Mouse (Mus musculus): Measurements from ENCODE around the gene Timmdc1. TPM values are rescaled to one million over a fixed set of nuclear protein-coding genes. Genes with fewer than 3 reads are reported as not detected.

Timmdc1 gene
- total RNA-seq (2014; rRNA removed; ENCODE audit: low replicate concordance) (46.2 and 90.1 TPM in 2 replicates), polyA plus RNA-seq (2015; fragmentation: Nextera tagmentation; extraction: Ambion mirVana) (47.4 and 51.0 TPM in 2 replicates)

GRCm38 (mm10) chr16:38522129-38523084 is at the start of gene Timmdc1:
TSS of gene Timmdc1 (minus strand) at chr16:38522663.
- Histone ChIP-seq H3K4me2 (ENCODE audit: low read depth, low read length) (peak within 1 kb of the TSS; percentile 63), H3K4me1 (ENCODE audit: control insufficient read depth, insufficient read depth) (peaks cover 5% of the 10 kb centered on the region; the same call in 1 of the 2 replicates), H3K9me3 (replicated peaks; ENCODE audit: control insufficient read depth, low read length) (no peaks in the 10 kb centered on the region), H3K4me3 (ENCODE audit: low read depth, low read length) (peak within 1 kb of the TSS; percentile 77), H3K36me3 (replicated peaks; ENCODE audit: control insufficient read depth, insufficient read depth, low read length) (peaks cover 38% of the 10 kb centered on the region), H3K9ac (replicated peaks; ENCODE audit: low read depth, low read length) (peak within 1 kb of the TSS; percentile 87), H3K27me3 (ENCODE audit: control insufficient read depth, insufficient read depth, low read length) (no peaks in the 10 kb centered on the region), H3K27ac (ENCODE audit: low read depth) (peak within 1 kb of the TSS; percentile 92)
- under 1% methylated on average over 73 of the region's 73 CpGs for WGBS
- TF ChIP-seq CTCF (IDR thresholded peaks at IDR 0.05; ENCODE audit: low read depth) (no peak), EP300 (IDR thresholded peaks at IDR 0.05; ENCODE audit: low read depth) (peak; percentile 79)
- DNase-seq (ENCODE audit: low spot score), result peak; percentile 96
- peak; percentile 98 for ATAC-seq (ENCODE audit: insufficient read depth, low read depth)

- H3K27me3 ChIP-seq (ENCODE audit: control insufficient read depth, insufficient read depth, low read length), result no peaks in the 10 kb centered on the region
- WGBS, result 89% methylated on average over 3 of the region's 3 CpGs
- no peaks in the 10 kb centered on the region for H3K4me1 ChIP-seq (ENCODE audit: control insufficient read depth, insufficient read depth)
- no peaks in the 10 kb centered on the region for H3K9me3 ChIP-seq (replicated peaks; ENCODE audit: control insufficient read depth, low read length)
- H3K27ac ChIP-seq (ENCODE audit: low read depth), result no peak overlapping the region
- no peak overlapping the region for H3K4me2 ChIP-seq (ENCODE audit: low read depth, low read length)
- ATAC-seq (ENCODE audit: insufficient read depth, low read depth) (no peak), DNase-seq (ENCODE audit: low spot score) (no peak)
- H3K9ac ChIP-seq (replicated peaks; ENCODE audit: low read depth, low read length), result no peak overlapping the region
- no peak for TF ChIP-seq EP300 (IDR thresholded peaks at IDR 0.05; ENCODE audit: low read depth)
- H3K36me3 ChIP-seq (replicated peaks; ENCODE audit: control insufficient read depth, insufficient read depth, low read length), result peaks cover 56% of the 10 kb centered on the region
- H3K4me3 ChIP-seq (ENCODE audit: low read depth, low read length), result no peak overlapping the region
These were observed 49.0 kb upstream of the Timmdc1 start for GRCm38 (mm10) chr16:38571481-38571880.

- ATAC-seq (ENCODE audit: insufficient read depth, low read depth) (no peak), DNase-seq (ENCODE audit: low spot score) (no peak)
- 94% methylated on average over 5 of the region's 5 CpGs for WGBS
- no peaks in the 10 kb centered on the region for H3K9me3 ChIP-seq (replicated peaks; ENCODE audit: control insufficient read depth, low read length)
- no peak overlapping the region for H3K4me2 ChIP-seq (ENCODE audit: low read depth, low read length)
- H3K36me3 ChIP-seq (replicated peaks; ENCODE audit: control insufficient read depth, insufficient read depth, low read length), result peaks cover 47% of the 10 kb centered on the region
- peaks cover 5% of the 10 kb centered on the region for H3K4me1 ChIP-seq (ENCODE audit: control insufficient read depth, insufficient read depth)
- H3K4me3 ChIP-seq (ENCODE audit: low read depth, low read length), result no peak overlapping the region
- no peak overlapping the region for H3K27ac ChIP-seq (ENCODE audit: low read depth)
- H3K27me3 ChIP-seq (ENCODE audit: control insufficient read depth, insufficient read depth, low read length), result no peaks in the 10 kb centered on the region
- no peak overlapping the region for H3K9ac ChIP-seq (replicated peaks; ENCODE audit: low read depth, low read length)
- TF ChIP-seq CTCF (IDR thresholded peaks at IDR 0.05; ENCODE audit: low read depth), result no peak
- TF ChIP-seq EP300 (IDR thresholded peaks at IDR 0.05; ENCODE audit: low read depth), result no peak
These were observed 45.7 kb upstream of the Timmdc1 start for GRCm38 (mm10) chr16:38568192-38568591.

GRCm38 (mm10) chr16:38563516-38563915 is 41.1 kb upstream of the Timmdc1 start:
- ATAC-seq (ENCODE audit: insufficient read depth, low read depth), result no peak
- peak overlapping the region; percentile 65 for H3K4me2 ChIP-seq (ENCODE audit: low read depth, low read length)

GRCm38 (mm10) chr16:38562968-38563327 is 40.5 kb upstream of the Timmdc1 start:
- Histone ChIP-seq H3K9me3 (replicated peaks; ENCODE audit: control insufficient read depth, low read length) (no peaks in the 10 kb centered on the region), H3K4me2 (ENCODE audit: low read depth, low read length) (peak overlapping the region; percentile 65), H3K27ac (ENCODE audit: low read depth) (peak overlapping the region; percentile 80), H3K4me1 (ENCODE audit: control insufficient read depth, insufficient read depth) (peaks cover 5% of the 10 kb centered on the region), H3K9ac (replicated peaks; ENCODE audit: low read depth, low read length) (peak overlapping the region; percentile 85), H3K27me3 (ENCODE audit: control insufficient read depth, insufficient read depth, low read length) (no peaks in the 10 kb centered on the region), H3K36me3 (replicated peaks; ENCODE audit: control insufficient read depth, insufficient read depth, low read length) (peaks cover 20% of the 10 kb centered on the region; the same call in 1 of the 2 replicates), H3K4me3 (ENCODE audit: low read depth, low read length) (peak overlapping the region; percentile 89)
- DNase-seq (ENCODE audit: low spot score) (peak; percentile 9), ATAC-seq (ENCODE audit: insufficient read depth, low read depth) (peak; percentile 57; the same call in 1 of the 2 replicates)
- TF ChIP-seq EP300 (IDR thresholded peaks at IDR 0.05; ENCODE audit: low read depth) (no peak), CTCF (IDR thresholded peaks at IDR 0.05; ENCODE audit: low read depth) (no peak)
- 0% methylated on average over 25 of the region's 25 CpGs for WGBS

More at GRCm38 (mm10) chr16:38563516-38563915, 41.1 kb upstream of the Timmdc1 start:
- Histone ChIP-seq H3K36me3 (replicated peaks; ENCODE audit: control insufficient read depth, insufficient read depth, low read length) (peaks cover 20% of the 10 kb centered on the region; the same call in 1 of the 2 replicates), H3K9me3 (replicated peaks; ENCODE audit: control insufficient read depth, low read length) (no peaks in the 10 kb centered on the region), H3K27me3 (ENCODE audit: control insufficient read depth, insufficient read depth, low read length) (no peaks in the 10 kb centered on the region), H3K9ac (replicated peaks; ENCODE audit: low read depth, low read length) (peak overlapping the region; percentile 85), H3K4me1 (ENCODE audit: control insufficient read depth, insufficient read depth) (peaks cover 5% of the 10 kb centered on the region), H3K27ac (ENCODE audit: low read depth) (no peak overlapping the region), H3K4me3 (ENCODE audit: low read depth, low read length) (peak overlapping the region; percentile 89)
- WGBS, result 20% methylated on average over 10 of the region's 10 CpGs
- no peak for TF ChIP-seq CTCF (IDR thresholded peaks at IDR 0.05; ENCODE audit: low read depth)
- no peak for TF ChIP-seq EP300 (IDR thresholded peaks at IDR 0.05; ENCODE audit: low read depth)
- no peak for DNase-seq (ENCODE audit: low spot score)

Data from heart, postnatal 0 days (tissue).